25 mouse cellular contexts compared by ENCODE assay signal in genomic region chr4:123137551-123137950, GRCm38 (mm10). TPM values are rescaled to one million over a fixed set of nuclear protein-coding genes. Genes with fewer than 3 reads are reported as not detected.
A peak's percentile ranks its signal among the peaks of the same experiment; 100 is the strongest.
DNase-seq lines count a peak whose midpoint lies in the region; ATAC-seq and TF ChIP-seq lines count a peak whose summit lies in the region.
"Had no signal": no experiment of that assay in that cellular context is flagged by ENCODE, and none has a peak within 500 bp of the region (broad histone marks: within the 10 kb centered on the region; RNA-seq: fewer than 3 reads in every experiment).

No protein-coding gene starts in this region.

- 87% methylated on average over 3 of the region's 3 CpGs for WGBS in limb, embryonic 12.5 days
- WGBS in limb, embryonic 10.5 days: 85% methylated on average over 3 of the region's 3 CpGs
- WGBS in liver, embryonic 12.5 days (ENCODE audit: insufficient replicate concordance): 65% methylated on average over 3 of the region's 3 CpGs
- 69% methylated on average over 3 of the region's 3 CpGs for WGBS in liver, embryonic 13.5 days (ENCODE audit: insufficient replicate concordance)

- peaks cover 17% of the 10 kb centered on the region for H3K4me1 ChIP-seq in limb, embryonic 12.5 days (replicated peaks)
- peaks cover 11% of the 10 kb centered on the region for H3K4me1 ChIP-seq in limb, embryonic 10.5 days
- peaks cover 30% of the 10 kb centered on the region for H3K4me1 ChIP-seq in liver, embryonic 12.5 days
- peaks cover 3 to 12% of the 10 kb centered on the region in 2 experiments; a peak in 3 of 4 replicates for H3K4me1 ChIP-seq in MEL (ENCODE audit: control insufficient read depth in 1 of 2, insufficient read depth in 2 of 2, low read length in 2 of 2)
- H3K4me1 ChIP-seq in liver, embryonic 13.5 days (replicated peaks): peaks cover 27% of the 10 kb centered on the region

- no peaks in the 10 kb centered on the region for H3K9me3 ChIP-seq in limb, embryonic 12.5 days
- H3K9me3 ChIP-seq in limb, embryonic 10.5 days (replicated peaks): no peaks in the 10 kb centered on the region
- no peaks in the 10 kb centered on the region for H3K9me3 ChIP-seq in liver, embryonic 12.5 days (replicated peaks)
- H3K9me3 ChIP-seq in MEL (replicated peaks; ENCODE audit: insufficient read depth, low read length): no peaks in the 10 kb centered on the region
- no peaks in the 10 kb centered on the region for H3K9me3 ChIP-seq in liver, embryonic 13.5 days (replicated peaks)
- H3K9me3 ChIP-seq: forebrain, embryonic 13.5 days; forebrain, embryonic 15.5 days had no signal

- DNase-seq in limb, embryonic 10.5 days (ENCODE audit: low spot score): no peak
- DNase-seq in liver (no peak), MEL (ENCODE audit: low read depth, low spot score) (no peak)
- no peak for DNase-seq in liver, embryonic 13.5 days
- no peak for DNase-seq in urinary bladder, adult 2 months (ENCODE audit: low spot score)
- DNase-seq: adrenal gland, adult 8-10 months; adrenal gland, postnatal 14 days; adrenal gland, postnatal 36 days; cerebellum, adult 11-12 months; cerebellum, adult 2 months; cerebellum, adult 9-10 months; cerebellum, postnatal 10 days; cerebellum, postnatal 25 days; forebrain, postnatal 0 days had no signal

- TF ChIP-seq POLR2A in MEL (IDR thresholded peaks at IDR 0.05; ENCODE audit: control insufficient read depth in 1 of 2, insufficient read depth in 1 of 2, low read depth in 1 of 2, low read length in 2 of 2, poor library complexity in 1 of 2): no peak

- no peak for TF ChIP-seq RAD21 in MEL (IDR thresholded peaks at IDR 0.05; ENCODE audit: low read depth, low read length)

- H3K27me3 ChIP-seq in limb, embryonic 12.5 days: no peaks in the 10 kb centered on the region
- no peaks in the 10 kb centered on the region for H3K27me3 ChIP-seq in limb, embryonic 10.5 days (ENCODE audit: low read depth, poor library complexity, severe bottlenecking)
- H3K27me3 ChIP-seq in liver, embryonic 12.5 days (replicated peaks): 0 out of 2 replicates have a peak, but pooled peaks cover 5% of the 10 kb centered on the region
- H3K27me3 ChIP-seq in MEL (ENCODE audit: control insufficient read depth in 1 of 2, insufficient read depth in 2 of 2, low read length in 2 of 2): no peaks in the 10 kb centered on the region
- H3K27me3 ChIP-seq in liver, embryonic 13.5 days: no peaks in the 10 kb centered on the region
- H3K27me3 ChIP-seq: Patski had no signal

- no peak for ATAC-seq in limb, embryonic 12.5 days (ENCODE audit: insufficient number of reproducible peaks, insufficient read depth, low FRiP score, low TSS enrichment, low read depth)
- no peak for ATAC-seq in liver, embryonic 12.5 days
- no peak for ATAC-seq in liver, embryonic 13.5 days (ENCODE audit: low read depth)
- ATAC-seq: activated CD4-positive, CD25-positive, alpha-beta regulatory T cell, adult 4 months; forebrain, embryonic 13.5 days; forebrain, embryonic 15.5 days; forebrain, postnatal 0 days; Patski had no signal

- peaks cover 22% of the 10 kb centered on the region for H3K79me2 ChIP-seq in MEL (ENCODE audit: control insufficient read depth, insufficient read depth, low read length, poor library complexity)

- peak overlapping the region; percentile 10; the same call in 1 of the 2 replicates for H3K4me2 ChIP-seq in limb, embryonic 12.5 days
- H3K4me2 ChIP-seq in liver, embryonic 12.5 days: 0 out of 2 replicates have a peak overlapping the region, but pooled peaks have one; percentile 2
- 0 out of 2 replicates have a peak overlapping the region, but pooled peaks have one; percentile 13 for H3K4me2 ChIP-seq in liver, embryonic 13.5 days
- H3K4me2 ChIP-seq: forebrain, embryonic 15.5 days had no signal

- TF ChIP-seq EP300 in MEL (IDR thresholded peaks at IDR 0.05; ENCODE audit: low read depth in 1 of 2, low read length in 2 of 2): no peak

- peaks cover 45% of the 10 kb centered on the region for H3K36me3 ChIP-seq in limb, embryonic 12.5 days
- peaks cover 48% of the 10 kb centered on the region for H3K36me3 ChIP-seq in limb, embryonic 10.5 days
- H3K36me3 ChIP-seq in liver, embryonic 12.5 days: peaks cover 45% of the 10 kb centered on the region
- peaks cover 14 to 20% of the 10 kb centered on the region in 2 experiments for H3K36me3 ChIP-seq in MEL (ENCODE audit: control insufficient read depth in 1 of 2, insufficient read depth in 2 of 2, low read length in 2 of 2)
- peaks cover 41% of the 10 kb centered on the region for H3K36me3 ChIP-seq in liver, embryonic 13.5 days

- H3K27ac ChIP-seq in limb, embryonic 12.5 days: no peak overlapping the region
- no peak overlapping the region for H3K27ac ChIP-seq in limb, embryonic 10.5 days
- H3K27ac ChIP-seq in liver, embryonic 12.5 days: no peak overlapping the region
- no peak overlapping the region for H3K27ac ChIP-seq in MEL (ENCODE audit: control insufficient read depth, low read depth, low read length)
- no peak overlapping the region for H3K27ac ChIP-seq in liver, embryonic 13.5 days
- H3K27ac ChIP-seq: forebrain, embryonic 13.5 days; forebrain, embryonic 15.5 days had no signal

- TF ChIP-seq CTCF in MEL (IDR thresholded peaks at IDR 0.05 in 2 of 3, conservative IDR thresholded peaks at IDR 0.05 in 1 of 3; ENCODE audit: control insufficient read depth in 1 of 3, insufficient read depth in 1 of 3, low read depth in 2 of 3, low read length in 3 of 3, poor library complexity in 1 of 3, severe bottlenecking in 1 of 3): peak in 1 of 3 experiments; percentile 1; a peak in 1 of 6 replicates

- H3K4me3 ChIP-seq in limb, embryonic 12.5 days (replicated peaks): no peak overlapping the region
- no peak overlapping the region for H3K4me3 ChIP-seq in limb, embryonic 10.5 days
- no peak overlapping the region for H3K4me3 ChIP-seq in liver, embryonic 12.5 days
- H3K4me3 ChIP-seq in MEL (ENCODE audit: control insufficient read depth in 1 of 2, insufficient read depth in 1 of 2, low read depth in 2 of 2, low read length in 2 of 2): no peak overlapping the region; a peak in 1 of 4 replicates
- no peak overlapping the region for H3K4me3 ChIP-seq in liver, embryonic 13.5 days (replicated peaks)
- H3K4me3 ChIP-seq: forebrain, embryonic 15.5 days had no signal

- H3K9ac ChIP-seq in limb, embryonic 12.5 days (replicated peaks): no peak overlapping the region
- H3K9ac ChIP-seq in liver, embryonic 12.5 days: no peak overlapping the region
- H3K9ac ChIP-seq in MEL (ENCODE audit: control insufficient read depth, low read depth, low read length, poor library complexity, severe bottlenecking): no peak overlapping the region
- H3K9ac ChIP-seq in liver, embryonic 13.5 days: no peak overlapping the region
- H3K9ac ChIP-seq: forebrain, embryonic 13.5 days; forebrain, embryonic 15.5 days; forebrain, postnatal 0 days had no signal

TF ChIP-seq in MEL, 35 proteins besides CTCF, POLR2A, EP300 and RAD21:
- TF ChIP-seq UBTF (IDR thresholded peaks at IDR 0.05; ENCODE audit: borderline replicate concordance, insufficient read depth, low read depth, low read length) (no peak), TBP (IDR thresholded peaks at IDR 0.05; ENCODE audit: low read depth, low read length) (peak; percentile 64)

RNA-seq across cellular contexts. Expression of gene Ppie, which starts 2.2 kb away (rescaled TPM):
- 114 and 117 TPM in 2 replicates for polyA plus RNA-seq in limb, embryonic 12.5 days (2016; fragmentation: Nextera tagmentation; extraction: Ambion mirVana)
- 133 and 144 TPM in 2 replicates for polyA plus RNA-seq in limb, embryonic 10.5 days (2016; fragmentation: Nextera tagmentation; extraction: Ambion mirVana)
- polyA plus RNA-seq in liver, embryonic 12.5 days (2016; fragmentation: Nextera tagmentation; extraction: Ambion mirVana): 65.2 and 65.3 TPM in 2 replicates
- 100 and 108 TPM in 2 replicates for total RNA-seq in MEL (2012; rRNA removed)
- 10 to 100 TPM in 1 of 2 experiments, not detected in 1; 97.9 TPM for polyA plus RNA-seq in MEL (2012; ENCODE audit: insufficient read depth in 1 of 2, insufficient read length in 2 of 2, low read depth in 1 of 2, low replicate concordance in 2 of 2, missing spikeins in 1 of 2)
- 54.7 and 59.3 TPM in 2 replicates for polyA plus RNA-seq in liver, embryonic 13.5 days (2015; fragmentation: Nextera tagmentation; extraction: Ambion mirVana)
- 35.6 and 35.8 TPM in 2 replicates for polyA plus RNA-seq in urinary bladder, adult 2 months (2012; rRNA removed)

RNA-seq across cellular contexts. Expression of gene Oxct2b, which starts 21.5 kb away (rescaled TPM):
- not detected in 2 replicates for polyA plus RNA-seq in limb, embryonic 12.5 days (2016; fragmentation: Nextera tagmentation; extraction: Ambion mirVana)
- not detected in 2 replicates for polyA plus RNA-seq in limb, embryonic 10.5 days (2016; fragmentation: Nextera tagmentation; extraction: Ambion mirVana)
- polyA plus RNA-seq in liver, embryonic 12.5 days (2016; fragmentation: Nextera tagmentation; extraction: Ambion mirVana): 0.08 TPM in 1 of 2 replicates, not detected in the other
- total RNA-seq in MEL (2012; rRNA removed): not detected in 2 replicates
- polyA plus RNA-seq in MEL (2012; ENCODE audit: insufficient read depth in 1 of 2, insufficient read length in 2 of 2, low read depth in 1 of 2, low replicate concordance in 2 of 2, missing spikeins in 1 of 2): not detected
- not detected in 2 replicates for polyA plus RNA-seq in liver, embryonic 13.5 days (2015; fragmentation: Nextera tagmentation; extraction: Ambion mirVana)
- 0.21 and 0.33 TPM in 2 replicates for polyA plus RNA-seq in urinary bladder, adult 2 months (2012; rRNA removed)
- total RNA-seq: adrenal gland, adult 18-20 months; adrenal gland, postnatal 14 days; adrenal gland, postnatal 36 days had no signal
- polyA plus RNA-seq: activated CD4-positive, CD25-positive, alpha-beta regulatory T cell, adult 4 months; C2C12; embryonic facial prominence, embryonic 11.5 days; embryonic facial prominence, embryonic 14.5 days; forebrain, embryonic 11.5 days; forebrain, embryonic 13.5 days; Patski had no signal

RNA-seq across cellular contexts. Expression of gene Bmp8b, which starts 32.6 kb away (rescaled TPM):
- 0.19 and 0.68 TPM in 2 replicates for polyA plus RNA-seq in limb, embryonic 12.5 days (2016; fragmentation: Nextera tagmentation; extraction: Ambion mirVana)
- polyA plus RNA-seq in limb, embryonic 10.5 days (2016; fragmentation: Nextera tagmentation; extraction: Ambion mirVana): 0.16 and 0.29 TPM in 2 replicates
- 1.3 and 1.5 TPM in 2 replicates for polyA plus RNA-seq in liver, embryonic 12.5 days (2016; fragmentation: Nextera tagmentation; extraction: Ambion mirVana)
- 0.08 TPM in 1 of 2 replicates, not detected in the other for total RNA-seq in MEL (2012; rRNA removed)
- under 1 TPM in 1 of 2 experiments, not detected in 1; 0.06 TPM for polyA plus RNA-seq in MEL (2012; ENCODE audit: insufficient read depth in 1 of 2, insufficient read length in 2 of 2, low read depth in 1 of 2, low replicate concordance in 2 of 2, missing spikeins in 1 of 2)
- 0.50 and 0.81 TPM in 2 replicates for polyA plus RNA-seq in liver, embryonic 13.5 days (2015; fragmentation: Nextera tagmentation; extraction: Ambion mirVana)
- polyA plus RNA-seq in urinary bladder, adult 2 months (2012; rRNA removed): 0.74 and 1.3 TPM in 2 replicates
- total RNA-seq: adrenal gland, postnatal 14 days; adrenal gland, postnatal 36 days had no signal
- polyA plus RNA-seq: C2C12 had no signal

RNA-seq across cellular contexts. Expression of gene Hpcal4, which starts 45.5 kb away (rescaled TPM):
- 0.10 and 0.73 TPM in 2 replicates for polyA plus RNA-seq in limb, embryonic 12.5 days (2016; fragmentation: Nextera tagmentation; extraction: Ambion mirVana)
- polyA plus RNA-seq in limb, embryonic 10.5 days (2016; fragmentation: Nextera tagmentation; extraction: Ambion mirVana): 0.28 and 0.48 TPM in 2 replicates
- 0.10 TPM in 1 of 2 replicates, not detected in the other for polyA plus RNA-seq in liver, embryonic 12.5 days (2016; fragmentation: Nextera tagmentation; extraction: Ambion mirVana)
- total RNA-seq in MEL (2012; rRNA removed): not detected in 2 replicates
- not detected for polyA plus RNA-seq in MEL (2012; ENCODE audit: insufficient read depth in 1 of 2, insufficient read length in 2 of 2, low read depth in 1 of 2, low replicate concordance in 2 of 2, missing spikeins in 1 of 2)
- 0.02 TPM in 1 of 2 replicates, not detected in the other for polyA plus RNA-seq in liver, embryonic 13.5 days (2015; fragmentation: Nextera tagmentation; extraction: Ambion mirVana)
- polyA plus RNA-seq in urinary bladder, adult 2 months (2012; rRNA removed): 0.12 TPM in 2 replicates
- polyA plus RNA-seq: activated CD4-positive, CD25-positive, alpha-beta regulatory T cell, adult 4 months; C2C12; Patski had no signal
